Mouse (Mus musculus) left cerebral cortex, adult 9 months (tissue): ENCODE measurements around the gene Il17rb.

Experiments
- DNase-seq, 2 experiments: peaks; one replicate each; pipeline ENCODE4 v3.0.0; 2022; ENCODE audit warnings: low spot score in 2 of 2

Gene Il17rb

GRCm38 (mm10) chr14:30008733-30009575 lies at the start of gene Il17rb, which contains the start of gene Chdh:
Gene Il17rb, minus strand, starts transcription at chr14:30008896.
Gene Chdh, plus strand, starts transcription at chr14:30009023.
- peak in 1 of 2 experiments; percentile 40 for DNase-seq

- no peak for DNase-seq
Observed at GRCm38 (mm10) chr14:30056031-30056766, 47.5 kb upstream of the Il17rb start.

GRCm38 (mm10) chr14:30054922-30055321 lies 46.2 kb upstream of the Il17rb start:
- no peak for DNase-seq

GRCm38 (mm10) chr14:30050280-30050679 lies 41.6 kb upstream of the Il17rb start:
- no peak for DNase-seq

- DNase-seq = no peak
Observed at GRCm38 (mm10) chr14:30048049-30048448, 39.4 kb upstream of the Il17rb start.

DNA sequence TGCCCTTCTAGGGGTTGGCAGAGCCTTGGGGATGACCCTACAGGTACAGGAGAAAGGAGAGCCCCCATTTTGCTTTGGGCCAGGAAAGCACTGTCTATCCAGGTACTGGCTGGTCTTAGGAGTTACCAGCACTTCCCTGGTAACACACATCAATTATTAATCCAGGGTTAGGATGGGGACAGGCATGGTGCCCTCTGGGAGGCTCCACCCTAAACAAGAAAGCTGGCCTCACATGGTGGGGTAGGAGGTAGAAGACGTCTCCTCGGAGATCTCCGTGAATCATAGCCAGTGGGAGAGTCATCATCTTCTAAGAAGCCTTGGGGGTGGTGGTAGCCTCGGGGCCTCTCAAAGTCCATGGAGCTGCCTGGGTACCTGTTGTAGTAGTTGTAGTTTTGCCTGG lies 38.3 kb upstream of the Il17rb start:
- no peak for DNase-seq

DNA sequence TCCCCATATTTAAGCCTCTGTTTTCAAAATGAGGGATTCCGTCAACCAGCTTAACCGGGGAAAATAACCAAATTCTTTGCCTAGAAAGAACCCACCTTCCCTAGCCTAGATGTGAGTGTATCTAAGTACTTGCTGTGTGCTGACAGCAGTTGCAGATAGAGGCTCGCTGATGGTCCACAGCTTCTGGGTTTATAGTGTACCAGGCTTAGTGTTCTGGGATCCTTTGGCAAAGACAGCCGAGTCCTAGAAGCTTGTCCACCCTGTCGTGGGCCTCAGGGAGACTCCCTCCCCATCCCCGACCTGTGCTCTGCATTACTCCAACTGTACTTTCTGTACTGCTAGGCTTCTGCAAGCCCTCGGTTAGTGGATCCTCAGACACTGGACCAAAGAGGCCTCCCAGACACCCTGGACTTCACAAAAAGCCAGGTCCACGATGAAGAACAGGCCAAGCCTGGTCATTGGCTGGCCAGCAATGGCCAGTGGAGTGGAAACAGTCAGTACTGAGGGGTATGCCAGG lies 37.1 kb upstream of the Il17rb start:
- no peak for DNase-seq

DNA sequence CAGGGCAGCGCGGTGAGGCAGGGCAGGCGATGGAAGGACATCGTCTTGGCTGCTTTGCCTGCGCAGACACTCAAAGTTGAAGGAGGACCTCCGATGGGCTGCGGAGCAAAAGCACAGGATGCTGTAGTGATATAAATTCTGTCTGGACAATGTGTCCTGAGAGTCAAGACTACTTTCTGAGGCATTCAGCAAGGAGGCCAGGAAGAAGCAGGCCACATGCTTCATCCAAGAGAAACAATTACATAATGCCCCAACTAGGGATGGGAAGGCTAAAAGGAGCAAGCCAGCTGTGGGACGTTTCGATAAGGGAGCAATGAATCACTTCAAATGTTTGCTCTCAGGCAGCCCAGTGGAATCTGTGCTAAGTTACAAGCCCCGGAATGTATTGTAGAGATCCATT lies 36.5 kb upstream of the Il17rb start:
- DNase-seq = no peak

DNA sequence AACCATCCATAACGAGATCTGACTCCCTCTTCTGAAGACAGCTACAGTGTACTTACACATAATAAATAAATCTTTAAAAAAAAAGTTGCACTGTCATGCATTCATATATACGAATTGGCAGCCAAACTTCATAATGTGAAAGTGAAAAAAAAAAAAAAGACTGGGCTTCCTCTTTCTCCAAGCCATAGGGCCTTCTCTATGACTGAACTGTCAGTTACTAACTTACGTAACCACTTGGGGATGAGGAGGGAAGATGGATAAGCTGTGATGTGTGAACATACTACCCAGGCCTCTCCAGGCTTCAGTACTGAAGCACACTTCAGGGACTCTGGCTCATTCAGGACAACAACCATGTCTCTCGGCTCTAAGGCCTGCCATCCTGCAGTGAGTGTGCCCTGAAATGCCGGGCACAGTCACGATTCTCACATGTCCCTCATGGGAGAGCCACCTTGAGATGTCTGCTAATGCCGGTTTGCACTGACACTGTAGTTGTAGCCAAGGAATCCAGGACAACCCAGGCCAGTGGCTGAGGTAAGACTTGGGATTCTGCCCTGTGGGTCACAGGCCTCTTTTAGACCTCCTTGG lies 34.8 kb upstream of the Il17rb start:
- no peak for DNase-seq

DNA sequence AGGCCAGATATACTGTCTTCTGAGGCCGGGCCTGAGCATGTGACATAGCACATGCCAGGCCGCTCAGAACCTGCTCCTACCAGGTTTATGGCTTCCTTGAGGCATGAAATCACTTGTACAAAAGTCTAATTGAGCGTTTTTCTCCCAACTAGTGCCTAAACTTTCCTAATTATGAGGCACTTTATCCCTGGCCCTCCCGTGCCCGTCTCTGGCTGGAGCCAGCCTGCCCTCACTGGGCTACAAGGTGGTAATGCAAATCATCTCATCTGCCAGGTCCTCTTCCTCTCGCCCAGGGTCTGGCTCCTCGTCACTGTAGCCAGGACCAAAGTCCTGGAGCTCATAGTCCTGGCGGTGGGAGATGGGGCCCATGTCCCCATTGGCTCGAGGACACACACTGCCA lies 33.1 kb upstream of the Il17rb start:
- DNase-seq = no peak

DNA sequence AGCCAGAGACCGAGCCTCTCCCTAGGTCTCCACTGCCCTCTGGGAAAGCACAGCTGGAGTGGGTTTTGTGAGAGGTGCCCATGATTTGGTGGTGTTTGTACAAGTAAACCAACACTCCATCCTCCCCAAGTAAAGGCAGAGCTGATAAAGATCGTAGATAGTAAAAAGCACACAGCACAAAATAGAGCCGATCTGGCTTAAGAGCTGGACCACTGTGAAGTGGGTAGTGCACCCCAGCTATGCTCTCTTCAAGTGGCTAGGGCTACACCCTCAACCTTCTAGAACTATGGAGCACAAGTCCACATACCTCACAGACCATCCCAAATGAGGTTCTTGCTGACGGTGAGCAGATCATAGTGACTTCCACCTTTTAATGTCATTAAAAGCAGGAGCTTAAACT lies 30.7 kb upstream of the Il17rb start:
- no peak for DNase-seq

DNA sequence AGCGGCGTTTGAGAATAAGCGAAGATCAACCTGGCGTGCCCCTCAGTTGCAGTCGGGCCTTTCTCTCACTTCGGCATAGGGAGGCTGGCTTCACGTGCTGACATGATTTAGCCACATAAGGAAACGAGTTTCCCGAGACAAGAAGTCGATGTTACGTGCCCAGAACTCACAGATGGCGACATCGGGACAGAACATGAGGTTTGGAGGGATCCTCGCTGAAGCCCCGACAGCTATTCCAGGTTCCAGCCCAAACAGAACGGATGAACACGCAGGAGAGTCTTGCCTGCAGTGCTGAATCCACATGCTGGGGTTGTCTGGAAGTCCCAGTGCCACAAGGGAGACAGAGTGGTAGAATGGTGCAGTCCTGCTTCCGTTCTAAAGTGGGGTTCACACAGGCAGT lies 29.7 kb upstream of the Il17rb start:
- DNase-seq = no peak

- DNase-seq = no peak
Observed at GRCm38 (mm10) chr14:30033405-30033804, 24.7 kb upstream of the Il17rb start.

DNA sequence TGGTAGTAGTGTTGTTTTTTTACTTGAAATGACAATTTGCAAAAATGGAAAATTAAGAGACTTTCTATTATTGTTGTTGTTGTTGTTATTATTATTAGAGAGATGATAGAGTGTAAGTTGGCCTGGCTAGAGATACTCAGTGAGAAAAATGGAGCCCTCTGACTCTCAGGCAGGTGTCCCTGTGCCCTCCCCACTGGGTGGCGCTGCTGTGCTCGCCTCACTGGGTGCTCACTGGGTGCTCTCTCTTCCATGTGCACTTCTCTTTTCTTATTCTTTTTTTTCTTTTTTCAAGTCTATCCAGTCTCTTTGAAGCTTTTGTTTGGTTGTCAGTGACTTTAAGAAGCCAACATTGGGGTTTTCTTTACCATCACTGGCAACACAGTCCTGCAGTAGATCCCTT lies 18.7 kb upstream of the Il17rb start:
- DNase-seq = no peak

DNA sequence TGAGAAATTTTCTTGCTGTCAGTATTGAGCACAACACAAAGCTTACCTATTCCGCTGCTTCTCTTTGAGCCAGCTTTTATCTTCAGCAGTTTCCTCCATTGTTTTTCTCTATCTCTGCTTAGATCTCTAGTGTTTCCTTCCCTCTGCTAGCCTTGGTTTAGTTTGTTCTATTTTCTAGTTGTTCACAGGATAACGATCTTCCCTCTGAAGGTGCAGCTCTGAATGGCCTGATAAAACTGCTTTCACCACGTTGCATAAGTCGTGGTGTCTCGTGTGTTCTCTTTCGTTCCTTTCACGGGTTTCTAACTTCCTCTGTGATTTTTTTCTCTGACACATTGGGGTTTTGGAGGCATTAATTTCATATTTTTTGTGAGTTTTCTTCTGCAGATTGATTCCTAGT lies 15.7 kb upstream of the Il17rb start:
- DNase-seq = no peak

DNA sequence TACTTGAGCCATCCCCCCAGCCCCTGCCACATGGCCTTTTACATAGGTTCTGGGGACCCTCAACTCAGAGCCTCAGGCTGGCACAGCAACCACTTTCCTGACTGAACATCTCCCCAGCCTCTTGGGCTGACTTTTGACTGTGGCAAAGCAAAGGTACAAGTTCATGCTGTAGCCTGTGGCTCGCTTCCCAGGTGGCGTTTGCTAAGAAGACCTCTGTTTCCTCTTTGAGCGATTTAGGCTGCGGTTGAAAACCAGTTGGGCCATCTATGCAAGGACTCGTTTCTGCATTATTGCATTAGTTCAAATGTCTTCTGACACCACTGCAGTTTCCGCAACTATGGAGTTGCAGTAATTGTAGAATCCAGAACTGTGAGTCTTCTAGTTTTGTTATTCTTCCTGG lies 13.8 kb upstream of the Il17rb start:
- no peak for DNase-seq

GRCm38 (mm10) chr14:30019792-30020575 lies 11.3 kb upstream of the Il17rb start:
- DNase-seq = no peak

GRCm38 (mm10) chr14:30019375-30019774 lies 10.7 kb upstream of the Il17rb start:
- no peak for DNase-seq

GRCm38 (mm10) chr14:30018846-30019245 lies 10.2 kb upstream of the Il17rb start:
- DNase-seq = no peak

GRCm38 (mm10) chr14:30018463-30018801 lies 9.7 kb upstream of the Il17rb start:
- no peak for DNase-seq

DNA sequence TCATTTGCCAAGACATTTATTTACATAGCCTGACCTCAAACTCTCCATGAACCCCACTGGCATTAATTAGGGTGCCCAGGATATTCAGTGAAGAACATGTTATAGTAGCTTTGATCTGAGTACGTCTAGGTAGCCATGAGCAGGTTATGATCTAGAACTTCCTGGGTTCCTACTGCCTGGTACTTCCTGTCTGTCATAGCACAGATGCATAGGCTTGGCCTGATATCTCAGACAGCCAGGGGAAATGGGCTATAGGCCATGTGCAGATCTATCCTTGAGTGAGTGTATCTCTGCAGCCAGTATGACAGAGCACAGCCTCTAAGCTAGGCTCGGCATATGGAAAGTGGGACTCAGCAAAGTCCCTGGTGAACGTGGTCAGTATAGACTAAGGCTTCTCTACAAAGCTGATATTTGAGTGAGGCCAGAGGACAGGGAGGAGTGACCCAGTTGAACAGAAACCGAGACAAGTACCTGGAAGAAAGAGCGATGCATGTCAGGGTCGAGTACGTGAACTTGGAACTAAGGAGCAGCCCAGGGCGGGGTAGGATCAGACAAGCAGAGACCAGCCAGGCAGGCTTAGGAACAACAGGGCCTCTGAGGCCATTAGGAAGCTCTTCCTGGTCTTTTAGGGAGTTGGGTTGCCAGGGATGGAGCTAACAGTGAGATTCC lies 9.2 kb upstream of the Il17rb start:
- no peak for DNase-seq
